Mouse (Mus musculus): Measurements from ENCODE around the gene Tmco5b.
A peak's percentile ranks its signal among the peaks of the same experiment; 100 is the strongest.

Gene Tmco5b

DNA sequence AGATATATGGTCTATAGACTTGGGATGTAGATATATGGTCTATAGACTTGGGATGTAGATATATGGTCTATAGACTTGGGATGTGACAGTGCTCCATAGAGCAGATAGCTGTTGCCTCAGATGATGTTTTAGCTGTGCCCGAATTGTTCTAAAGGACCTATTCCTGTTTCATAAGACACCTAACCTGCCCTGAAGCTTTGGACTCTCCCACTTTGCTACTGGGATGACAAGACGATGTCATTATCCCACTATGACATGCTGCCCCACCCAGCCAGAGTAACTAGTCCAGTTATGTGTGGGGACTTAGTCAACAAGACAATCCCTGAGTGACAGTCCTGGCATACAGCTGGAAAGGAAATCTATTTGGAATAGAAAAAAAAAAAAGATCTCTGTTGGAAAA is at the start of gene Tmco5b:
TSS of gene Tmco5b (plus strand) at position 301 of the 400 bp plus-strand sequence.
- DNase-seq (ENCODE audit: low spot score in 2 of 2): no peak

- DNase-seq (ENCODE audit: low spot score in 2 of 2): no peak
Observed at GRCm38 (mm10) chr2:113236993-113237392, 48.5 kb upstream of the Tmco5b start.

DNA sequence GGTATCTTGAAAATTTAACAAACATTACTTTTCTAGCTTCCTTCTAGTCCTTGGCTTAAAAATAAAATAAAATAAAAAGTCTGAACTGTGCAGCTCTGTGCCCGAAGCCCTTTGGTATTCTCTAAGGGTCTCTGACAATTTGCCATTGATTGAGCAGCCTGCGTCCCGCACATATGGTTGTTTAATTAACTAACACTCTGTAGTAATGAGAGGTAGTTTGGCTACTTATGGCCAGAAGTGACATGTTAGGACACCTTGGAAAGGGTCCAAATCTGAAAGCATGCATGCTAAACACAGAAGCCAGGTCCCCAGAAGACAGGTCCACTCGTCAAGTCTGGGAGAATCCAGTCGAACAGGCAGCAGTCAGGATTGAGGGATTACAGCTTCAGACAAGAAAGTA is 46.7 kb upstream of the Tmco5b start:
- no peak for DNase-seq (ENCODE audit: low spot score in 2 of 2)

GRCm38 (mm10) chr2:113302349-113303239 is 17.1 kb downstream of the Tmco5b start:
- DNase-seq (ENCODE audit: low spot score in 2 of 2): no peak

DNA sequence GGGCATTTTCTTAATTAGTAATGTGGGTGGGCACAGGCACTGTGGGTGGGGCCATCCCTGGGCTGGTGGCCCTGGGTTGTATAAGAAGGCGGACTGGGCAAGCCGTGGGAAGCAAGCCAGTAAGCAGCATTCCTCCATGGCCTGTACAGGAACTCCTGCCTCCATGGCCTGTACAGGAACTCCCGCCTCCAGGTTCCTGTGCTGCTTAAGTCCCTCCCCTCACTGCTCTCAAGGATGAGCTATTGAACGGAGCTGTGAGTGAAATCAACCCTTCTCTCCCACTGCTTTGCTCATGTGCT is 17.7 kb downstream of the Tmco5b start:
- no peak for DNase-seq (ENCODE audit: low spot score in 2 of 2)

- peak in 1 of 2 experiments; percentile 34 for DNase-seq (ENCODE audit: low spot score in 2 of 2)
Observed at GRCm38 (mm10) chr2:113305339-113305738, 19.8 kb downstream of the Tmco5b start.

GRCm38 (mm10) chr2:113311211-113311610 is 25.7 kb downstream of the Tmco5b start:
- DNase-seq (ENCODE audit: low spot score in 2 of 2): no peak

DNA sequence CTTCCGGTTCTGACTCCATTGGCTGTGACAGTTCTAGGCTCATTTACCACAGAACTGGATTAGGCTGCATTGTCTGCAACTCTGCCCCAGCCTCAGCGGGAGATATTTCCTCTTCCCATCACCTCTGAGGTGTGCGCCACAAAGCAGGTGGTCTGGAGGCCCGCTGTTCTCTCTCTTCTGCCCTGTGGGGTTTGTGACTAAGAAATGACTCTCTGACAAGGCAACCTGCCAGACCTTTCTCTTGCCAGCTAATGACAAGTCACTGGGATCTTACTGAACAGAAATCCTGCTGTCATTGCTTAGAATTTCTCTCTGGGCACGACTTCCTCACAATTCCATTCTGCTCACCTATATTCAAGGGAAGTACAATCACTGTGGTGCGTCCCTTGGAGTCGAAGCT is 37.5 kb downstream of the Tmco5b start:
- no peak for DNase-seq (ENCODE audit: low spot score in 2 of 2)

- DNase-seq (ENCODE audit: low spot score in 2 of 2): no peak
Observed at GRCm38 (mm10) chr2:113333799-113334541, 48.4 kb downstream of the Tmco5b start.

DNA sequence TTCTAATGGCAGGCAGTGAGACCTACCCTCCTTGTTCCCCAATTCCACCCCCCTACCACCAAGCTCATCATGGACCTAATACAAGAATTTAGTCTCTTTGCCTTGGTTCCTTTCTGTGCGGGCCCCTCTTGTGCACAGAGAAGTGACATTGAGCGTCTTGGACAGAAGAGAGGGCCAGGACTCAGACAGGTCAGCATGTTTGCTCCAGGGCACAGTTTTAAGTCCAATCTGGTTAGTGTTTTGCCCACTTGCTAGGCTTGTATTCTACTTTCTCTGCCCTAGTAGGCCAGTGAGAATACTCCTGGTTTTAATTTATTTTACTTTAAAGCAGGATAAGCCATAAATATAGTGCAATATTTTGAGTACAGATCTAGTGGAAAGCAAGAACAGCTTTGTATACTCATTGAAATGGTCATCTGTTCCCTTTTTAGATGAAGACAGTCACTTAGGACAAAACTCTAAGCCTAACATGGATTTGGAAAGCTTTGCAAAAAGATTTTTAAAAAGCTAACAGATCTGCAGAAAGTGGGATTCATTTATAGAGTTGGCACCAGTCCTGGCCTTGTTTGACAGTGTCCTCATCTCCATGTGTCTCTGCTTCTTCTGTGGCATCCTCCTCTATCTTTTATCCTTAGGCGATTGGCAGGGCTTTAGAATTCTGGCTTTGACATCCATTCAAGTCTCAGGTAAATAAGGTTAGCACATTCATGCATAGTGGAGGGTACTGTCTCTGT is 50.2 kb downstream of the Tmco5b start:
- DNase-seq (ENCODE audit: low spot score in 2 of 2): no peak

DNA sequence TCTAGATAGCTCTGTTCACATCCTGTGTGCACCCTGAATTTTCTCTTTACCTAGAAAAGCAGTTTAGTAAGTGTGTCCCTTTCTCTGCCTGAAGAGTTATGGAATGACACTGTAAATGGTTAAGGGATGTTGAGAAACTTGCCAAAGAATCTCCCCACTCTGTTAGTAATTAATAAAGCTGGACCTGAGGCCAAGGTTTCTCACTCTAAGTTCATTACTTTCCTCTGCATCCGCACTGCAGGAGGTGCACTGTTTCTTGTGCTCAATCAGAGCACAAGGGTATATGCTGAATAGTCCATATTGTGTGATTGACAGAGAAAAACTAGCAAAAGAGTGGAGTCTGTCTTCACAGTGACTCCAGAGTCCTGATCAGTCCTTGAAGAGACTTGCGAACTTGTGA is 59.0 kb downstream of the Tmco5b start:
- DNase-seq (ENCODE audit: low spot score in 2 of 2): no peak

Data from spleen, postnatal 14 days (tissue).